Mouse (Mus musculus) liver, embryonic 16.5 days (tissue): Measurements from ENCODE around the gene Dnaja3. TPM values are rescaled to one million over a fixed set of nuclear protein-coding genes. Genes with fewer than 3 reads are reported as not detected.

Experiments
- ATAC-seq: fragments of 200-750 bp; cut with Nextera tagmentation; 2 replicates; pipeline ENCODE4 v1.8.0; 2017; ENCODE audit warnings: low read depth, mild to moderate bottlenecking, moderate number of reproducible peaks, moderate library complexity
- H3K27ac ChIP-seq: fragments of 300-500 bp; sonication (generic); 2 replicates; pipeline ENCODE4 v1.5.1; 2014; ENCODE audit warnings: mild to moderate bottlenecking, low read length
- H3K27me3 ChIP-seq: fragments of 300-500 bp; sonication (generic); 2 replicates; pipeline ENCODE4 v1.6.1; 2014; ENCODE audit warnings: low read depth, low read length, mixed read lengths; ENCODE audit not compliant: control insufficient read depth, insufficient read depth
- H3K36me3 ChIP-seq: fragments of 300-500 bp; sonication (generic); 2 replicates; pipeline ENCODE4 v1.6.1; 2014; ENCODE audit warnings: mild to moderate bottlenecking; ENCODE audit not compliant: control insufficient read depth, insufficient read depth
- H3K4me1 ChIP-seq: fragments of 300-500 bp; sonication (generic); 2 replicates; pipeline ENCODE4 v1.6.1; 2014; ENCODE audit warnings: low read depth, low read length, mixed read lengths; ENCODE audit not compliant: control insufficient read depth
- H3K4me2 ChIP-seq: fragments of 300-500 bp; sonication (generic); 2 replicates; pipeline ENCODE4 v1.6.1; 2014; ENCODE audit warnings: low read depth, low read length, mixed read lengths
- H3K4me3 ChIP-seq: fragments of 300-500 bp; sonication (generic); 2 replicates; pipeline ENCODE4 v1.5.1; 2014; ENCODE audit warnings: low read depth, mild to moderate bottlenecking, low read length
- H3K9ac ChIP-seq: fragments of 300-500 bp; sonication (generic); 2 replicates; pipeline ENCODE4 v1.6.1; 2014; ENCODE audit warnings: low read depth, low read length
- H3K9me3 ChIP-seq: fragments of 300-500 bp; sonication (generic); replicated peaks from 2 replicates; pipeline ENCODE4 v1.6.1; 2016; ENCODE audit warnings: low read length; ENCODE audit not compliant: control insufficient read depth
- WGBS: fragments of 180-500 bp; shearing (Covaris S2); extraction: QIAGEN DNeasy Blood & Tissue Kit; methylation state at CpG from one replicate; pipeline ENCODE4 v1.1.7; 2014; ENCODE audit not compliant: insufficient replicate concordance; 5-methylcytosine and 5-hydroxymethylcytosine counted together
- polyA plus RNA-seq: library from polyadenylated mRNA; unstranded; fragments of >200 nt; fragmentation: Nextera tagmentation; extraction: Ambion mirVana; gene quantifications from 2 replicates; pipeline ENCODE4 v1.2.1, GENCODE M21; 2015

Gene Dnaja3
- 46.5 and 47.3 TPM in 2 replicates for polyA plus RNA-seq

GRCm38 (mm10) chr16:4639831-4640237, at the start of gene Dnaja3, which contains the start of gene Vasn:
Gene Dnaja3, plus strand, starts transcription at chr16:4639989.
Gene Vasn, plus strand, starts transcription at chr16:4639941.
- peak within 1 kb of the TSS; percentile 72 for H3K27ac ChIP-seq
- WGBS: 7% methylated on average over 22 of the region's 22 CpGs
- peak; percentile 93 for ATAC-seq
- peaks cover 30% of the 10 kb centered on the region for H3K4me1 ChIP-seq
- H3K9ac ChIP-seq: peak within 1 kb of the TSS; percentile 73
- H3K9me3 ChIP-seq: no peaks in the 10 kb centered on the region
- H3K36me3 ChIP-seq: no peaks in the 10 kb centered on the region
- peak within 1 kb of the TSS; percentile 90 for H3K4me2 ChIP-seq
- peak within 1 kb of the TSS; percentile 69 for H3K4me3 ChIP-seq
- H3K27me3 ChIP-seq: no peaks in the 10 kb centered on the region

- H3K4me2 ChIP-seq: no peak overlapping the region
- H3K9me3 ChIP-seq: no peaks in the 10 kb centered on the region
- H3K4me1 ChIP-seq: peaks cover 24% of the 10 kb centered on the region
- H3K9ac ChIP-seq: no peak overlapping the region
- H3K27me3 ChIP-seq: peaks cover 31% of the 10 kb centered on the region
- WGBS: 78% methylated on average over 9 of the region's 9 CpGs
- H3K4me3 ChIP-seq: no peak overlapping the region
- no peak for ATAC-seq
- H3K36me3 ChIP-seq: peaks cover 2% of the 10 kb centered on the region; the same call in 1 of the 2 replicates
- no peak overlapping the region for H3K27ac ChIP-seq
These were observed 49.6 kb upstream of the Dnaja3 start for GRCm38 (mm10) chr16:4590236-4590635.

- peak overlapping the region; percentile 63 for H3K4me3 ChIP-seq
- peak overlapping the region; percentile 29; the same call in 1 of the 2 replicates for H3K9ac ChIP-seq
- peak overlapping the region; percentile 60 for H3K4me2 ChIP-seq
- peak; percentile 39 for ATAC-seq
- peak overlapping the region; percentile 51 for H3K27ac ChIP-seq
- peaks cover 3% of the 10 kb centered on the region for H3K4me1 ChIP-seq
- 22% methylated on average over 32 of the region's 32 CpGs for WGBS
- H3K36me3 ChIP-seq: peaks cover 2% of the 10 kb centered on the region; the same call in 1 of the 2 replicates
- no peaks in the 10 kb centered on the region for H3K9me3 ChIP-seq
- H3K27me3 ChIP-seq: peaks cover 40% of the 10 kb centered on the region
These were observed 46.6 kb upstream of the Dnaja3 start for GRCm38 (mm10) chr16:4592909-4593875.

- ATAC-seq: peak; percentile 74
- WGBS: under 1% methylated on average over 46 of the region's 74 CpGs
- Histone ChIP-seq H3K4me3 (peak within 1 kb of the TSS; percentile 63), H3K27me3 (peaks cover 40% of the 10 kb centered on the region), H3K27ac (peak within 1 kb of the TSS; percentile 51), H3K4me2 (peak within 1 kb of the TSS; percentile 60), H3K9me3 (no peaks in the 10 kb centered on the region), H3K9ac (peak within 1 kb of the TSS; percentile 64), H3K36me3 (peaks cover 2% of the 10 kb centered on the region; the same call in 1 of the 2 replicates), H3K4me1 (peaks cover 3% of the 10 kb centered on the region)
These were observed 45.6 kb upstream of the Dnaja3 start, which contains the start of gene Glis2 for GRCm38 (mm10) chr16:4593971-4594813. Gene Glis2, plus strand, starts transcription at chr16:4594713.

- Histone ChIP-seq H3K4me3 (peak overlapping the region; percentile 63), H3K9ac (peak overlapping the region; percentile 64), H3K4me1 (peaks cover 3% of the 10 kb centered on the region), H3K4me2 (peak overlapping the region; percentile 60), H3K9me3 (no peaks in the 10 kb centered on the region), H3K27ac (0 out of 2 replicates have a peak overlapping the region, but pooled peaks have one; percentile 33), H3K27me3 (peaks cover 40% of the 10 kb centered on the region), H3K36me3 (peaks cover 2% of the 10 kb centered on the region; the same call in 1 of the 2 replicates)
- ATAC-seq: 0 out of 2 replicates have a peak, but pooled peaks have one; percentile 1
- 1% methylated on average over 43 of the region's 52 CpGs for WGBS
These were observed 44.8 kb upstream of the Dnaja3 start for GRCm38 (mm10) chr16:4594814-4595526.

GRCm38 (mm10) chr16:4595527-4595963, 44.2 kb upstream of the Dnaja3 start:
- Histone ChIP-seq H3K36me3 (no peaks in the 10 kb centered on the region), H3K27me3 (peaks cover 40% of the 10 kb centered on the region), H3K4me1 (peaks cover 3% of the 10 kb centered on the region), H3K4me3 (peak overlapping the region; percentile 63), H3K27ac (no peak overlapping the region), H3K4me2 (peak overlapping the region; percentile 60), H3K9ac (no peak overlapping the region), H3K9me3 (no peaks in the 10 kb centered on the region)
- 38% methylated on average over 5 of the region's 5 CpGs for WGBS
- ATAC-seq: no peak

- no peak overlapping the region for H3K9ac ChIP-seq
These were observed 43.6 kb upstream of the Dnaja3 start for GRCm38 (mm10) chr16:4596141-4596728.

GRCm38 (mm10) chr16:4596836-4597235, 43.0 kb upstream of the Dnaja3 start:
- no peaks in the 10 kb centered on the region for H3K36me3 ChIP-seq
- no peak overlapping the region for H3K27ac ChIP-seq
- ATAC-seq: no peak
- WGBS: 57% methylated on average over 2 of the region's 2 CpGs
- H3K9ac ChIP-seq: no peak overlapping the region
- no peak overlapping the region for H3K4me2 ChIP-seq
- H3K4me1 ChIP-seq: peaks cover 5% of the 10 kb centered on the region
- H3K4me3 ChIP-seq: no peak overlapping the region
- no peaks in the 10 kb centered on the region for H3K9me3 ChIP-seq
- peaks cover 40% of the 10 kb centered on the region for H3K27me3 ChIP-seq

More at GRCm38 (mm10) chr16:4596141-4596728, 43.6 kb upstream of the Dnaja3 start:
- Histone ChIP-seq H3K4me2 (peak overlapping the region; percentile 60; the same call in 1 of the 2 replicates), H3K27ac (no peak overlapping the region), H3K4me1 (peaks cover 3% of the 10 kb centered on the region), H3K27me3 (peaks cover 40% of the 10 kb centered on the region), H3K36me3 (no peaks in the 10 kb centered on the region), H3K9me3 (no peaks in the 10 kb centered on the region), H3K4me3 (no peak overlapping the region)
- no peak for ATAC-seq
- 38% methylated on average over 3 of the region's 3 CpGs for WGBS
